Mouse (Mus musculus) inflammation-experienced regulatory T-cells (primary cell): ENCODE data around the gene Rab43. TPM values are rescaled to one million over a fixed set of nuclear protein-coding genes. Genes with fewer than 3 reads are reported as not detected.

Experiments used
- polyA plus RNA-seq, 2 experiments: library from polyadenylated mRNA; unstranded; fragments of 100-300 nt; shearing (Covaris generic); gene quantifications; one replicate each; pipeline ENCODE4 v1.2.1; 2017

The Rab43 gene
- polyA plus RNA-seq, result 10 to 100 TPM; 38.7 to 41.2 TPM

DNA sequence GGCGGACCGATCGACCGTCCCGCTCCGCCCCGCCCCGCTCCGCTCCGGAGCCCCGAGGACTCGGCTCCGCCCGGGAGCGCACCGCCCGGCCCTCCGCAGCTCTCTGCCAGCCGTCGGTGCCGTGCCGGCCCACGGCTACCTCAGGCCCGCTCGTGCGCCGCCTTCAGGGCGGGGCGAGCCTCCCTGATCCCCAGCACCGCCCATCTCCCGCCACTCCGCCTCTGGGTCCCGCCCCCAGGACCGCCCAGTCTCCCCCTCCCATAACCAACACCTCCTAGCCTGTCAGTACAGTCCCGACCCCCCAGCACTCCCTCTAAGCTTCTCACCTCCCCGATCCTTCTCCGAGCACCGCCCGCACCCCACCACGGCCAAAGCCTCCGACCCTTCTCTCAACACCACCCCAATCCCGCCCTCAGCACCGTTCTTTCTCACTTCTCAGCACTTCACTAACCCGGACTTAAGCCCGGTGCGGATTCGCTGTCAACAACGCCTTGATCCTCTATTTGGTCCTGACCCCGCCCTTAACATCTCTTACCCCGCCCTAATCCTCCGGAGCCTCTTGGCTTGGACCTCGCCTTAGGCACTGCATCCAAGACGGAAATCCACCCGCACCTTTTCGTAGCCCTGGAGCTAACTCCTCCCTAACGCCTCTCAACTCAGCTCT lies at the start of gene Rab43:
Gene Rab43, minus strand, starts transcription at position 490 of the 664 bp plus-strand sequence.

DNA sequence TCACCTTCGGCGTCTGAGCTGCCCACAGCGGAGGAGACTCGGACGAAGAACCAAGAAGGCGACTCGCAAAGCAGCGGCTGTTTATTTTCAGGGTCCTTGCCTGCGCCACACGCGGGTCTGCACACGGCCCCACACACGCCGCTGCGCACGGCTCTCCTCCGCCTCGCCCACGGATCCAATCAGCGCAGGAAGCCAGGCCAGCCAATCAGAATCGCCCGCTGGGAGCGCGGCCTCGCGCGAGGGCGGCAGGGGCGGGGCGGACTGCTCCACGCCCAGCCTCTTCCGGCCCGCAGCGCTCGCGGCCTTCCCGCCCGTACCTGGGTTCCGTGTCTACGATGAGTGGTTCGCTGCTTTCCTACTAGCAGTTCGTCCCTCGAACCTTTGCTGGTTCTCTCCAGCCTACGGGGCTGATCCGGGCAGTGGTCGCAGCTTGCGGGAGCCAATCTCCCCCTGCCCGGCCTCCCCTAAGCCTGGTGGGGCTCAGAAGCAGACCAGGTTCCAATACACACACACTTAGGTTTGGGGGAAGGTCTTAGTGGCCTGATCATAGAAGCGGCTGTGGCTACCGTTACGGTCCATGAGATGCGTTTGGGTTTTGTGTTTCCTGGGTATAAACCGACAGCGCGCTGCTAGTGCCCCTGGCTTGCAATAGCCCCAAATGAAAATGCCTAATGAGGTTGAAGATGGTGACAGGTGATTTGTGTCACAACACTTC lies 39.1 kb upstream of the Rab43 start, which contains the start of gene Cnbp:
Gene Cnbp, minus strand, starts transcription at position 207 of the 715 bp plus-strand sequence.

DNA sequence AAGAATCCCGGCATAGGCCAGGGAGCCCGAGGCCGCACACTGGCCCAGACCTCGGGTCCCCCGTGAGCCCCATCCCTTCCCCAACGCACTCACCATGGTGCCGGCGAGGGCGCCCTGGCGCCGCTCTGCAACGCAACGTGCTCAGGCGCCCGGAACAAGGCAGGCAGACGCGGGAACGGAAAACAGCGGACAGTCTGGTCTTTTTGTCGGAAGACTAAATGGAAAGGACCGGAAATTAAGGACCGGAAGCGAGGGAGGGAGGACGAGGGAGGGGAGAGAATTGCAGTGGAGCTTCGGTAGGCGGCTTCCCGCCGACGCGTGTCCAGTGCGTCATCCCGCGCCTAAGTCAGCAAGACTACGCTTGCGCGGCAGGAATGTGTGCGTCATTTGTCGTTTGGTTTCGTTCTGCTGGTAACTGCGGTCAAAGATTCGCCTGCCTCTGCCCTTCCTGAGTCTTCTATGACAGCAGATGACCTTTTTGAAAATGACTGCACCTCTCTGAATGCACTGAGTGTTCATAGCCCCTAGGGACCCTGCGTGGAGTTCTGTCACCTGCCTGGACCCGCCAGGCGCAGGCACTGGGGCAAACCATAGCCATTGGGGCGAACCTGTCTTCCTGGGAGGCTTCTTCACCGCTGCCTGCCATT lies 26.7 kb upstream of the Rab43 start, which contains the start of gene Isy1:
Gene Isy1, minus strand, starts transcription at position 248 of the 647 bp plus-strand sequence.

DNA sequence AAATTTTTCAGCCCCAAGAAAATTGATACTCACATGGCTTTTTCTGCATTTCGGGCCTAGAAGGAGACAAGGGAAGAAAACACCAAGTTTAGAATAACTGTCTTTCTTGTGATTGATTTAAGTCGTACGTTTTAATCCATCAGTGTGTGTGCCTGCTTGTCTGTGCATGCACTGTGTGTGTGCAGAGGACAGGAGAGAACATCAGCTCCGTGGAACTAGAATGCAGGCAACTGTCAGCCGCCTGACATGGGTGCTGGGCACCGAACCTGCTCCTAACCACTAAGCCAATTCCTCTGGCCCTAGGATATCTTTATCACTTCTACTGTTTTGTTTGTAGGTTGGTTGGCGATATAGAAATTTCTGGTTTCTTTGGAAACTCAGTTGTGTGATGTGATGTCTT lies 23.7 kb upstream of the Rab43 start, which contains the start of gene Gm45140:
Gene Gm45140, minus strand, starts transcription at position 101 of the 400 bp plus-strand sequence.

DNA sequence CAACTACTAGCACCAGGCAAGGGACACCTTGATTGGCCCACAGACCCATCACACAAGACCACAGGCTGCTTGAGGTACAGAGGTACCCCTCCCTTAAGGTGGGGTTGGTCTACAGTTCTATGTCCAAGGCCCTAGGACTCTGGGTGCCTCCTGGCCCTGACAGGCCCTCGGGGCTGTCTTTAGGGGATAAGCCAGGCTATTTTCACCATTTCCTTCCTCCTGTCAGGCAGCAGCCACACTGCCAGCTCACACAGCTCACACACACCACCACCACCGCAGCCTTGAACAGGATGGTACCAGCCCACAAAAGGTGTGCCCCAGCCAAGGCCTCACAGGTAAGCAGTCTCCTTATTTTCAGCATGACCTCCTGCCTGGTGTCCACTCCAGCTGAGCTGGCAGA lies 34.1 kb downstream of the Rab43 start, which contains the start of gene Gp9:
Gene Gp9, plus strand, starts transcription at position 231 of the 400 bp plus-strand sequence.

Other genes with a start within 250 kb of the Rab43 start
- 1 to 10 TPM in 1 of 2 experiments, under 1 TPM in 1; 0.12 to 1.8 TPM for gene Prokr1, start 221.4 kb downstream of the Rab43 start, polyA plus RNA-seq
- gene Aplf, start 140.0 kb downstream of the Rab43 start, polyA plus RNA-seq, result 10 to 100 TPM in 1 of 2 experiments, 1 to 10 TPM in 1; 7.1 to 10.2 TPM
- gene Efcc1, start 81.3 kb downstream of the Rab43 start, polyA plus RNA-seq, result under 1 TPM; 0.35 to 0.89 TPM
- not detected for gene Gp9, start 34.1 kb downstream of the Rab43 start, polyA plus RNA-seq
- 10 to 100 TPM; 14.9 to 15.6 TPM for gene Gm45140, start 23.6 kb upstream of the Rab43 start, polyA plus RNA-seq
- 10 to 100 TPM; 73.0 to 83.9 TPM for gene Isy1, start 26.6 kb upstream of the Rab43 start, polyA plus RNA-seq
- gene Cnbp, start 38.9 kb upstream of the Rab43 start, polyA plus RNA-seq, result 1,000 to 10,000 TPM; 1,029 to 1,151 TPM
- 100 to 1,000 TPM; 149 to 177 TPM for gene Copg1, start 75.7 kb upstream of the Rab43 start, polyA plus RNA-seq
- gene Hmces, start 101.8 kb upstream of the Rab43 start, polyA plus RNA-seq, result 10 to 100 TPM; 45.7 to 58.2 TPM
- under 1 TPM in 1 of 2 experiments, not detected in 1; 0.17 TPM for gene H1fx, start 169.5 kb upstream of the Rab43 start, polyA plus RNA-seq
- gene Rab7, start 233.1 kb upstream of the Rab43 start, polyA plus RNA-seq, result 100 to 1,000 TPM; 254 to 287 TPM